Mouse (Mus musculus) thymus, adult 2 months (tissue): Measurements from ENCODE around the gene Scn10a.

Experiments used
- CTCF ChIP-seq: fragments of 200-500 bp; IDR thresholded peaks from 2 replicates; pipeline ENCODE4 v1.5.1; 2012; ENCODE audit warnings: mild to moderate bottlenecking, control low read depth, low read length, moderate library complexity, borderline replicate concordance; ENCODE audit not compliant: control insufficient read depth, poor library complexity, insufficient read depth; ENCODE audit errors: extremely low read depth
- POLR2A ChIP-seq: fragments of 200-500 bp; IDR thresholded peaks from 2 replicates; pipeline ENCODE4 v1.6.1; 2012; ENCODE audit warnings: mild to moderate bottlenecking, low read length, control low read depth, moderate library complexity; ENCODE audit not compliant: control insufficient read depth, poor library complexity, insufficient read depth; ENCODE audit errors: extremely low read depth

DNA sequence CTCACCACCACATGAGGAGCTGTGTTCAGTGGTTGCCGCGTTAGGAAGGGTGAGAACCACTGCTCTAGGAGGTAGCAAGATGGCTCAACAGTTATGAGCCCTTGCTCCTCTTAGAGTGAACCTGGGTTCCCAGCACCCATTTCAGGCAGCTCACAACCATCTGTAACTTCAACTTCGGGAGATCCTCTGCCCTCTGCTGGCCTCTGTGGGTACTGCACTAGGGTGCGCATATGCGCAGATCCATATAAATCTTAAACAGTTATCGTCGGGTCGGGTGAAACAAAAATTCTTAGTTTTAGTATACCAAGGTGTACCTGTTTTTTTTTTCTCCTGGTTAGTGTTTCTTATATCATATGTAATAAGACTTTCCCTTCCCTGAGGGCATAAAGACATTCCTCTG lies 32.9 kb downstream of the Scn10a start:
- TF ChIP-seq POLR2A: no peak
- 0 out of 2 replicates have a peak, but pooled peaks have one; percentile 17 for TF ChIP-seq CTCF
